Mouse (Mus musculus) embryonic stem cell, embryonic (primary cell): ENCODE data around the gene Atp6v1g2.

Experiments used
- CTCF ChIA-PET, 4 experiments: fragments of 300-600 bp in 2 of 4; fragments of 350-600 bp in 2 of 4; sonication (Branson Sonifier 250); formaldehyde crosslinking; loops; one replicate each; lab custom pipeline; 2022; ENCODE audit warnings: inconsistent platforms in 2 of 4; lab: Charles Lee
- POLR2A ChIA-PET, 4 experiments: fragments of 300-600 bp in 2 of 4; fragments of 350-600 bp in 2 of 4; sonication (Branson Sonifier 250); formaldehyde crosslinking; loops; one replicate each; lab custom pipeline; 2022; ENCODE audit warnings: antibody characterized with exemption in 4 of 4, inconsistent platforms in 1 of 4; lab: Charles Lee

Gene Atp6v1g2

GRCm38 (mm10) chr17:35220156-35220952, 13.1 kb upstream of the Atp6v1g2 start, which contains the start of gene Gm16181:
Gene Gm16181, plus strand, starts transcription at chr17:35220834.
- ChIA-PET POLR2A (interaction anchor here (0.6 to 5.7 kb wide), 23 partner anchors 8 to 615 kb away, joined by 3 to 36 read pairs (median 4); partner anchors contain the start of genes Atp6v1g2 (in 2 of the 4), Ddx39b (in 2 of the 4), Lsm2 (in 1 of the 4) and Lta (in 1 of the 4)), CTCF (interaction anchor here (0.7 to 4.1 kb wide), 14 partner anchors 9 to 54 kb away, joined by 3 to 25 read pairs (median 5); no protein-coding TSS in a partner anchor)

- ChIA-PET CTCF (interaction anchor here in 3 of 4 experiments (1.1 to 4.1 kb wide), 7 partner anchors 36 to 56 kb away, joined by 3 to 25 read pairs (median 6); no protein-coding TSS in a partner anchor), POLR2A (interaction anchor here in 2 of 4 experiments (0.6 to 5.7 kb wide), 5 partner anchors 18 to 116 kb away, joined by 3 to 36 read pairs (median 5); partner anchors contain the start of gene Ddx39b (in 2 of the 2))
Measured at GRCm38 (mm10) chr17:35222299-35222698, 11.2 kb upstream of the Atp6v1g2 start.

DNA sequence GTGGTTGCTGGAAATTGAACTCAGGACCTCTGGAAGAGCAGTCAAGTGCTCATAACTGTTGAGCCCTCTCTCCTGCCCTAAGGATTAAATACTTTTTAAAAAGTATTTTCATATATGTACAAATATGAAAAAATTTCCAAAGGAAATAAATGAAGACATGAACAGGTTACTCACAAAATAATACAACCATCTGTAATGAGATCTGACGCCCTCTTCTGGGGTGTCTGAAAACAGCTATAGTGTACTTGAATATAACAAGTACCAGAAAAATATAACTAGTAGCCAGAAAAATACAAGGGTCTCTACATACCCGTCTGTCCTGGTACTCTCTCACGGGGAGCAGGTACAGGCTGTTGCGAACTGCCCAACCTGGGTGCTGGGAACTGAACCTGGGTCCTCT, 8.8 kb upstream of the Atp6v1g2 start:
- CTCF ChIA-PET = interaction anchor here (0.6 to 4.7 kb wide), 12 partner anchors 46 to 668 kb away, joined by 3 to 17 read pairs (median 6); no protein-coding TSS in a partner anchor
- POLR2A ChIA-PET = interaction anchor here in 2 of 4 experiments (0.7 to 5.7 kb wide), 5 partner anchors 17 to 46 kb away, joined by 3 to 36 read pairs (median 3); partner anchors contain the start of gene Ddx39b (in 1 of the 2)

- ChIA-PET CTCF (interaction anchor here in 3 of 4 experiments (0.8 to 4.7 kb wide), 9 partner anchors 36 to 59 kb away, joined by 3 to 17 read pairs (median 6); partner anchors contain the start of gene Lst1 (in 1 of the 3)), POLR2A (interaction anchor here in 2 of 4 experiments (1.1 to 1.8 kb wide), 3 partner anchors 16 to 57 kb away, joined by 3 to 10 read pairs (median 7); partner anchors contain the start of gene Ddx39b (in 1 of the 2))
Measured at GRCm38 (mm10) chr17:35225456-35225855, 8.0 kb upstream of the Atp6v1g2 start.

DNA sequence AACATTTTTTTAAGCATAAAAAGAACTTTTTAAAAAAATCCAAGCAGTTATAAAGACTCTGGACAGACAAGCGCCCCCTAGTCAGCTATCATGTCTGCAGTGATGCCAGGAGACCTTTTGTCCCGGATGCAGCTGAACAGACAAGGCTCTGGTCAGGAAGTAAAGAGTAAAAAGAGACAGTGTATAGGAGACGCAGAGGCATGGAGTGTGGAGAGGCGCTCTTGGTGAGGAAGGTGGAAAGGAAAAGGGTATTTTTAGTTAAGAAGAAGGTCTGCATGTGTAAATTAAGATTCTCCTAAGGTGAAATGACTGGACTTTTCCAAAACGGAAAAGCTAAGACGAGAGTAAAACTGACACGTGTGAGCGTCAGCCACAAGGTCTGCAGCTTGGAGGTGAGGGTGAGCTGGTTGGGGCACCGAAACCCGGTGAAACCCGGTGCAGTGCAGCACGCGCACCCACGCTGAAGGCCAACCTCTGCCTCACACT, 6.9 kb upstream of the Atp6v1g2 start:
- CTCF ChIA-PET = interaction anchor here (0.6 to 4.7 kb wide), 13 partner anchors 24 to 105 kb away, joined by 3 to 17 read pairs (median 4); partner anchors contain the start of genes Gpank1 (in 1 of the 4), Lst1 (in 1 of the 4) and Tnf (in 1 of the 4)
- POLR2A ChIA-PET = interaction anchor here in 3 of 4 experiments (0.7 to 1.8 kb wide), 9 partner anchors 15 to 225 kb away, joined by 3 to 7 read pairs (median 4); partner anchors contain the start of genes Ddx39b (in 2 of the 3) and Vars (in 1 of the 3)

GRCm38 (mm10) chr17:35231022-35231421, 2.4 kb upstream of the Atp6v1g2 start:
- POLR2A ChIA-PET = interaction anchor here in 3 of 4 experiments (0.7 to 8.9 kb wide), 9 partner anchors 11 to 278 kb away, joined by 3 to 98 read pairs (median 4); partner anchors contain the start of gene Ddx39b (in 2 of the 3)

GRCm38 (mm10) chr17:35232043-35232442, 1.4 kb upstream of the Atp6v1g2 start:
- ChIA-PET CTCF (interaction anchor here (0.6 to 11.2 kb wide), 34 partner anchors 9 to 1045 kb away, joined by 3 to 161 read pairs (median 4); partner anchors contain the start of genes Ddx39b (in 2 of the 4), Gm16181 (in 1 of the 4), Ly6g6e (in 1 of the 4) and Prrc2a (in 1 of the 4)), POLR2A (interaction anchor here in 3 of 4 experiments (0.6 to 8.9 kb wide), 24 partner anchors 9 to 351 kb away, joined by 3 to 98 read pairs (median 4); partner anchors contain the start of genes Ddx39b (in 2 of the 3), Abhd16a (in 1 of the 3), Csnk2b (in 1 of the 3) and Gm16181 (in 1 of the 3))

More at GRCm38 (mm10) chr17:35231022-35231421, 2.4 kb upstream of the Atp6v1g2 start:
- CTCF ChIA-PET = interaction anchor here (0.5 to 11.2 kb wide), 24 partner anchors 10 to 962 kb away, joined by 3 to 161 read pairs (median 5); partner anchors contain the start of genes Ddx39b (in 1 of the 4), Gm16181 (in 1 of the 4) and Prrc2a (in 1 of the 4)

- ChIA-PET POLR2A (interaction anchor here (0.7 to 8.9 kb wide), 27 partner anchors 9 to 351 kb away, joined by 3 to 98 read pairs (median 4); partner anchors contain the start of genes Ddx39b (in 3 of the 4), Abhd16a (in 1 of the 4), Cchcr1 (in 1 of the 4) and Csnk2b (in 1 of the 4)), CTCF (interaction anchor here (0.6 to 11.2 kb wide), 28 partner anchors 9 to 535 kb away, joined by 3 to 161 read pairs (median 4); partner anchors contain the start of genes Ddx39b (in 2 of the 4), Gm16181 (in 1 of the 4), Ly6g6e (in 1 of the 4) and Prrc2a (in 1 of the 4))
Measured at GRCm38 (mm10) chr17:35232659-35233058, 801 bp upstream of the Atp6v1g2 start.

- CTCF ChIA-PET = interaction anchor here (0.6 to 11.2 kb wide), 15 partner anchors 20 to 1352 kb away, joined by 3 to 161 read pairs (median 6); partner anchors contain the start of genes Gpank1 (in 1 of the 4) and Prrc2a (in 1 of the 4)
- POLR2A ChIA-PET = interaction anchor here (0.6 to 8.9 kb wide), 34 partner anchors 8 to 510 kb away, joined by 3 to 98 read pairs (median 4); partner anchors contain the start of genes Ddx39b (in 2 of the 4), Gm16181 (in 2 of the 4), Prrc2a (in 2 of the 4) and Csnk2b (in 1 of the 4)
Measured at GRCm38 (mm10) chr17:35234090-35234489, 630 bp downstream of the Atp6v1g2 start.

- ChIA-PET CTCF (interaction anchor here (0.5 to 11.2 kb wide), 15 partner anchors 11 to 311 kb away, joined by 3 to 161 read pairs (median 4); partner anchors contain the start of genes D17H6S53E (in 1 of the 4) and Prrc2a (in 1 of the 4)), POLR2A (interaction anchor here (0.8 to 8.9 kb wide), 28 partner anchors 10 to 285 kb away, joined by 3 to 98 read pairs (median 4); partner anchors contain the start of genes Gpank1 (in 2 of the 4), Prrc2a (in 2 of the 4), Csnk2b (in 1 of the 4) and Ddx39b (in 1 of the 4))
Measured at GRCm38 (mm10) chr17:35234903-35235302, 1.4 kb downstream of the Atp6v1g2 start.

- POLR2A ChIA-PET = interaction anchor here (0.7 to 8.9 kb wide), 18 partner anchors 9 to 285 kb away, joined by 3 to 98 read pairs (median 4); partner anchors contain the start of genes Ddx39b (in 1 of the 4), Gpank1 (in 1 of the 4) and Prrc2a (in 1 of the 4)
- CTCF ChIA-PET = interaction anchor here (0.5 to 11.2 kb wide), 15 partner anchors 10 to 664 kb away, joined by 3 to 161 read pairs (median 4); partner anchors contain the start of gene Prrc2a (in 1 of the 4)
Measured at GRCm38 (mm10) chr17:35235614-35236389, 2.3 kb downstream of the Atp6v1g2 start, which contains the start of gene Nfkbil1. Gene Nfkbil1, minus strand, starts transcription at chr17:35235792.

DNA sequence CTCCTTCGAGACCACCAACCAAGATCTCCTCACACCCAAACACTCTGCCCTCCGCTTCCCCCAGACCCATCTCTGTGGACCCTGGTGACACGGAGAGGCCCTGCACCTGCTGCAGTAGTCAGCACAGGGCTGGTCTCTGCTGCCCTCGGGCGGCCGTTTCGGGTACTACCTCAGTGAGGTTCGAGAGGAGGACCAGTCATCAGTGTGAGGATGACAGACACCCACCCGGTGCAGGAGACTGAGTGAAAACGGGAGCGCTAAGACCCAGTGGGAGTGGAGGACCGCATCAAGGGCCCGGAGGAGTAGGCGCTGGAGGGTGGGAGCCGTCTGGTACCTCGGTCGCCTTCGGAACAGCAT, 2.9 kb downstream of the Atp6v1g2 start:
- ChIA-PET CTCF (interaction anchor here (0.5 to 11.2 kb wide), 12 partner anchors 10 to 214 kb away, joined by 3 to 161 read pairs (median 6); partner anchors contain the start of gene Prrc2a (in 1 of the 4)), POLR2A (interaction anchor here in 3 of 4 experiments (0.7 to 8.9 kb wide), 17 partner anchors 9 to 284 kb away, joined by 3 to 98 read pairs (median 4); partner anchors contain the start of genes Ddx39b (in 1 of the 3), Gpank1 (in 1 of the 3) and Prrc2a (in 1 of the 3))

DNA sequence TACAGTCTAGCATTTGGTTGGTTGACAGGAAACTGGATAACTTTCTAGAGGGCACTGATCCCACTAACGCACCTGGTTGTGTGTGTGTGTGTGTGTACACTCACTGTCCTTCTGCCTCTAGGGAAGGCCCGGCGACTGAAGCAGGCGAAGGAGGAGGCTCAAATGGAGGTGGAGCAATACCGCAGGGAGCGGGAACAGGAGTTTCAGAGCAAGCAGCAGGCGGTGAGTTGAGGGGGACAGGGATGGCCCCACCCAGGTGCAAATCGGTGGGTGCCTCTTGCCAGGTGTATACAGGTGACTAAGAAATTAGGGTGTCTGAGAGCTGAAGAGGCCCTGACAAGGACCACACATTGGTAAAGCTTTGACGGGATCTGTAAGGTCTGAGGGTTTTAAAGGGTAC, 3.5 kb downstream of the Atp6v1g2 start:
- POLR2A ChIA-PET = interaction anchor here in 3 of 4 experiments (0.5 to 8.9 kb wide), 10 partner anchors 8 to 284 kb away, joined by 3 to 98 read pairs (median 4); partner anchors contain the start of genes Ddx39b (in 1 of the 3) and Prrc2a (in 1 of the 3)
- CTCF ChIA-PET = interaction anchor here in 3 of 4 experiments (0.6 to 11.2 kb wide), 6 partner anchors 37 to 215 kb away, joined by 3 to 161 read pairs (median 8); partner anchors contain the start of gene Prrc2a (in 1 of the 3)

DNA sequence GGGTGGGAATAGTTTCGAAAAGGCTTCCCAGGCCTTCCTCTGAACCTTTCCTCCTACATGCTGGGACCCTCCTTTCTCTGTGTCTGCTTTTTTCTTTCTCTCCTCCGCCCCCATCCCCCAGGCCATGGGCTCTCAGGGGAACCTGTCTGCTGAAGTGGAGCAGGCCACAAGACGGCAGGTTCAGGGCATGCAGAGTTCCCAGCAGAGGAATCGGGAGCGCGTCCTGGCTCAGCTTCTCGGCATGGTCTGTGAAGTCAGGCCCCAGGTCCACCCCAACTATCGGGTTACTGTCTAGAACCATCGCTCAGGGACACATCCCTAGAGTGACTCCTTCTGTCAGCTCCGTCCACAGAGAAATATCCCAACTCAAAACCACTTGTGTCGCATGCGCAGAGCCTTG, 4.0 kb downstream of the Atp6v1g2 start:
- POLR2A ChIA-PET = interaction anchor here in 3 of 4 experiments (0.5 to 4.2 kb wide), 4 partner anchors 8 to 101 kb away, joined by 3 to 19 read pairs (median 10); no protein-coding TSS in a partner anchor
- CTCF ChIA-PET = interaction anchor here in 2 of 4 experiments (8.6 to 11.2 kb wide), 2 partner anchors 68 to 69 kb away, joined by 131 to 161 read pairs; partner anchors contain the start of gene Prrc2a (in 1 of the 2)

GRCm38 (mm10) chr17:35239700-35240099, 6.2 kb downstream of the Atp6v1g2 start:
- POLR2A ChIA-PET = interaction anchor here in 3 of 4 experiments (0.5 to 18.8 kb wide), 13 partner anchors 11 to 241 kb away, joined by 3 to 396 read pairs (median 21); partner anchors contain the start of genes Gm16181 (in 2 of the 3), Prrc2a (in 2 of the 3) and Ddah2 (in 1 of the 3)
- CTCF ChIA-PET = interaction anchor here in 3 of 4 experiments (0.7 to 7.7 kb wide), 11 partner anchors 13 to 73 kb away, joined by 3 to 101 read pairs (median 3); no protein-coding TSS in a partner anchor
